Comparison of ENCODE assay signal across 18 mouse cellular contexts in genomic region chr7:75905145-75905544, GRCm38 (mm10). TPM values are rescaled to one million over a fixed set of nuclear protein-coding genes. Genes with fewer than 3 reads are reported as not detected.
DNase-seq lines count a peak whose midpoint lies in the region; ATAC-seq lines count a peak whose summit lies in the region.
"Had no signal": no experiment of that assay in that cellular context is flagged by ENCODE, and none has a peak within 500 bp of the region (broad histone marks: within the 10 kb centered on the region; RNA-seq: fewer than 3 reads in every experiment).

No protein-coding gene starts in this region.

- peak; percentile 34 for ATAC-seq in megakaryocyte, adult 5-6 weeks (ENCODE audit: poor library complexity, severe bottlenecking)
- no peak for ATAC-seq in megakaryocyte-erythroid progenitor cell, adult 5-6 weeks (replicated peaks; ENCODE audit: low FRiP score, low TSS enrichment, poor library complexity, severe bottlenecking)
- ATAC-seq: forebrain, embryonic 16.5 days; hindbrain, embryonic 16.5 days; inflammation-experienced regulatory T-cells, adult 6 months had no signal

- peak; percentile 8 to 19 for DNase-seq in frontal cortex, postnatal 36 days (ENCODE audit: low spot score in 2 of 2)
- DNase-seq in frontal cortex, postnatal 14 days (ENCODE audit: low spot score in 2 of 2) = no peak
- DNase-seq in right cerebral cortex, adult 2 months (ENCODE audit: low spot score in 2 of 2) = peak; percentile 18 to 32
- DNase-seq in right cerebral cortex, adult 18-20 months = no peak
- DNase-seq in yolk sac, embryonic 10.5 days (ENCODE audit: low spot score) = no peak
- DNase-seq: adrenal gland, adult 8-10 months; cerebellum, adult 11-12 months; cerebellum, adult 9-10 months; cerebellum, postnatal 25 days; gastrocnemius, adult 2 months; gastrocnemius, postnatal 25 days; heart, adult 11 months; heart, postnatal 36 days had no signal

RNA-seq across cellular contexts. Expression of gene Klhl25, which starts 57.0 kb away (rescaled TPM):
- 6.4 and 7.6 TPM in 2 replicates for total RNA-seq in megakaryocyte, adult 5-6 weeks (2015)
- total RNA-seq in megakaryocyte, adult 5-6 weeks (2017) = 11.4 and 12.6 TPM in 2 replicates
- total RNA-seq in megakaryocyte-erythroid progenitor cell, adult 5-6 weeks (2014; fragmentation: Nextera tagmentation) = 4.5 and 5.9 TPM in 2 replicates
- 4.0 and 4.3 TPM in 2 replicates for total RNA-seq in megakaryocyte-erythroid progenitor cell, adult 5-6 weeks (2017)

Comparison
In these comparisons a context has a peak if more than half of its experiments do, and no peak if none do; other contexts are left out.
1. DNase-seq: peak in frontal cortex, postnatal 36 days (2 of 2) and right cerebral cortex, adult 2 months (2 of 2); none in frontal cortex, postnatal 14 days (0 of 2), right cerebral cortex, adult 18-20 months (single experiment) and yolk sac, embryonic 10.5 days (single experiment).